Mouse (Mus musculus) G1E (cell line): ENCODE results near the gene Siglec1. TPM values are rescaled to one million over a fixed set of nuclear protein-coding genes. Genes with fewer than 3 reads are reported as not detected.
A peak's percentile ranks its signal among the peaks of the same experiment; 100 is the strongest.

ENCODE experiments used
- ATAC-seq: 2 replicates; pipeline ENCODE4 v1.8.0; 2016; ENCODE audit warnings: mild to moderate bottlenecking; ENCODE audit not compliant: insufficient number of reproducible peaks, poor library complexity, low FRiP score, severe bottlenecking; ENCODE audit errors: extremely low read depth
- DNase-seq: peaks from one replicate; pipeline ENCODE4 v3.0.0; 2012; ENCODE audit warnings: low spot score
- H3K27me3 ChIP-seq: 2 replicates; pipeline ENCODE4 v1.6.1; 2012; ENCODE audit warnings: mild to moderate bottlenecking, low read length, inconsistent platforms; ENCODE audit not compliant: insufficient read depth
- H3K36me3 ChIP-seq: replicated peaks from 2 replicates; pipeline ENCODE3; 2012; ENCODE audit warnings: mild to moderate bottlenecking, inconsistent platforms
- H3K4me1 ChIP-seq: 2 replicates; pipeline ENCODE4 v1.6.1; 2012; ENCODE audit warnings: low read depth, low read length, inconsistent platforms, mixed read lengths; ENCODE audit not compliant: insufficient read depth
- H3K4me3 ChIP-seq: 2 replicates; pipeline ENCODE4 v1.5.1; 2012; ENCODE audit warnings: low read depth, mild to moderate bottlenecking, inconsistent platforms, low read length, moderate library complexity, mixed read lengths
- H3K9me3 ChIP-seq: replicated peaks from 2 replicates; pipeline ENCODE4 v1.6.1; 2012; ENCODE audit warnings: inconsistent platforms
- CTCF ChIP-seq: IDR thresholded peaks from 2 replicates; pipeline ENCODE4 v1.5.1; 2012; ENCODE audit warnings: low read depth, low read length, inconsistent platforms, mixed read lengths
- GATA1 ChIP-seq: IDR thresholded peaks from 2 replicates; pipeline ENCODE4 v1.6.1; 2012; ENCODE audit warnings: borderline replicate concordance, low read length, inconsistent platforms, mixed read lengths
- GATA2 ChIP-seq: IDR thresholded peaks from 2 replicates; pipeline ENCODE4 v1.6.1; 2012; ENCODE audit warnings: low read depth, low read length, inconsistent platforms, borderline replicate concordance
- POLR2AphosphoS5 ChIP-seq: IDR thresholded peaks from 2 replicates; pipeline ENCODE4 v1.6.1; 2012; ENCODE audit warnings: low read depth, low read length, inconsistent platforms; ENCODE audit not compliant: insufficient replicate concordance
- TAL1 ChIP-seq: conservative IDR thresholded peaks from 2 replicates; pipeline ENCODE4 v1.6.1; 2012; ENCODE audit warnings: low read depth, low read length, inconsistent platforms, mixed read lengths
- polyA plus RNA-seq: library from polyadenylated mRNA; stranded (reverse); fragments of >175 nt; gene quantifications from 2 replicates; pipeline ENCODE4 v1.2.3, GENCODE M21; 2012
- total RNA-seq, 2 experiments: library from RNA; stranded (forward) in 1 of 2; stranded (reverse) in 1 of 2; fragments of 200-1000 nt in 1 of 2; fragments of >200 nt in 1 of 2; fragmentation: Nextera tagmentation in 1 of 2; gene quantifications; 2 replicates each; pipeline ENCODE4 v1.2.3; 2014 to 2017

Gene Siglec1
- total and polyA plus RNA-seq, 3 experiments = 0.16 TPM; not detected in 2

DNA sequence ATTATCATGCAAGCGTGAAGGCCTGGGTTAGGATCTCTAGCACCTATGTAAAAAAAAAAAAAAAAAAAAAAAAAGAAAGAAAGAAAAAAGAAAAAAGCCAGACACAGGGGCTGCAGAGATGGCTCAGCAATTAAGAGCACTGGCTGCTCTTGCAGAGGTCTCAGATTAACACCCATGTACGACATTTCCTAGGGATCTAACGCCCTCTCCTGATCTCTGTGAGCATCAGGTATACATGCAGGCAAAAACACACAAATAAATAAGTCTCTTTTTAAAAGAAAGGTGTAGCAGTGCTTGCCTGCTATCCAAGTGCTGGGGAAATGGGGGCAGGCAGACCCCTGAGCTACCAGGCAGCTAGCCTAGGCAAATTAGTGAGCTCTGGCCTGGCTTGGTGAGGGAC is 15.0 kb upstream of the Siglec1 start:
- Histone ChIP-seq H3K9me3 (no peaks in the 10 kb centered on the region), H3K4me1 (peaks cover 7% of the 10 kb centered on the region), H3K27me3 (peaks cover 29% of the 10 kb centered on the region), H3K4me3 (no peak overlapping the region), H3K36me3 (no peaks in the 10 kb centered on the region)
- ATAC-seq (no peak), DNase-seq (no peak)
- TF ChIP-seq GATA2 = no peak
- no peak for TF ChIP-seq CTCF
- no peak for TF ChIP-seq TAL1
- TF ChIP-seq POLR2AphosphoS5 = no peak
- no peak for TF ChIP-seq GATA1

- TF ChIP-seq POLR2AphosphoS5 (no peak), TAL1 (no peak), GATA2 (no peak), CTCF (no peak), GATA1 (no peak)
- no peaks in the 10 kb centered on the region for H3K36me3 ChIP-seq
- ATAC-seq = no peak
- H3K27me3 ChIP-seq = peaks cover 8% of the 10 kb centered on the region
- peaks cover 20% of the 10 kb centered on the region for H3K4me1 ChIP-seq
- no peak for DNase-seq
- H3K9me3 ChIP-seq = no peaks in the 10 kb centered on the region
- peak overlapping the region; percentile 20; the same call in 1 of the 2 replicates for H3K4me3 ChIP-seq
These were observed 10.5 kb upstream of the Siglec1 start for GRCm38 (mm10) chr2:131097087-131097486.

GRCm38 (mm10) chr2:131096101-131096795 is 9.7 kb upstream of the Siglec1 start:
- TF ChIP-seq GATA2 (no peak), TAL1 (no peak), GATA1 (no peak), CTCF (no peak), POLR2AphosphoS5 (no peak)
- no peaks in the 10 kb centered on the region for H3K36me3 ChIP-seq
- no peaks in the 10 kb centered on the region for H3K9me3 ChIP-seq
- peak overlapping the region; percentile 54; the same call in 1 of the 2 replicates for H3K4me3 ChIP-seq
- ATAC-seq (peak; percentile 94), DNase-seq (peak; percentile 49)
- peaks cover 6% of the 10 kb centered on the region for H3K27me3 ChIP-seq
- peaks cover 20% of the 10 kb centered on the region for H3K4me1 ChIP-seq

DNA sequence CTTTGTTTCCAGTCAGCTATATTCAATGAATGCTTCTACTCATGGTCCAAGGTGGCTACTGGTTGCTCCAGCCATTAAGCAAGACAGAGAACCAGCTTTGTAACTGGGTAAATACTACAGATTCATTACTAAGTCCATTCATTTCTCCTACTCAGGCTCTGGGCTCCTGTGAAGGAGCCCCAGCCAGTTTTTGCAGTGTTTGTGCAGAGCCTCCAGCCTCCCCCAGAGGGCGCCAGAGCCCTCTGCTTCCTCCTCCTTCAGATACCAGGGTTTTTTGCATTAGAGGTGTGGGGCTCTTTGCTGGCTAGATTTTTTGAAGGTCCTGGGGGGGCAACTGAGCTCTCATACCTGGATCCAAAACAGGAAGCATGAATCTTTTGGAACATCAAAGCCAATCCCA is 8.3 kb upstream of the Siglec1 start:
- no peaks in the 10 kb centered on the region for H3K36me3 ChIP-seq
- DNase-seq (peak; percentile 32), ATAC-seq (no peak)
- peaks cover 20% of the 10 kb centered on the region for H3K4me1 ChIP-seq
- H3K9me3 ChIP-seq = no peaks in the 10 kb centered on the region
- TF ChIP-seq POLR2AphosphoS5 = no peak
- peak; percentile 84 for TF ChIP-seq CTCF
- H3K27me3 ChIP-seq = peaks cover 19% of the 10 kb centered on the region
- no peak overlapping the region for H3K4me3 ChIP-seq

- TF ChIP-seq TAL1 (no peak), CTCF (no peak), GATA2 (no peak), GATA1 (no peak), POLR2AphosphoS5 (no peak)
- peaks cover 22% of the 10 kb centered on the region for H3K4me1 ChIP-seq
- H3K4me3 ChIP-seq = no peak overlapping the region
- peaks cover 30% of the 10 kb centered on the region for H3K27me3 ChIP-seq
- DNase-seq (no peak), ATAC-seq (no peak)
- no peaks in the 10 kb centered on the region for H3K36me3 ChIP-seq
- no peaks in the 10 kb centered on the region for H3K9me3 ChIP-seq
These were observed 7.0 kb upstream of the Siglec1 start for GRCm38 (mm10) chr2:131093577-131093976.

DNA sequence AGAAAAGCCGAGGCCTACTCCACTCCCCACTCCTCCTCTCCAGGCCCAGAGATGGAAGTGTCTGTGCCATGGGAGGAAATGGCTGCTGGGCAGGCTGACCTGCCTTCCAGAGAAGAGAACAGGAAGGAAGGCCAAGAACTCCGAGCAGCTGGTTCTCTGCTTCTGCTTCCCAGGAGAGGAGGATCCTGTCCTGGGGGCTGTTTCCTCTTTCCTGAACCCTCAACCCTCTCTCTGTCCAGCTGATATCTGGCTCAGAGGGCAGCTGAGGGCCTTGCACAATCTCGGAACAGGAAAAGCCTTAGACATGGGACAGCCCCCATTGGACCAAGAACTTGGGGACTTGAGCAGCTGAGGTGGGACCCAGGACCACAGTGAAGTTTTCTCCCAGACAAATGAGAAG is 4.3 kb upstream of the Siglec1 start:
- Histone ChIP-seq H3K4me1 (peaks cover 8% of the 10 kb centered on the region), H3K27me3 (peaks cover 50% of the 10 kb centered on the region), H3K9me3 (no peaks in the 10 kb centered on the region), H3K4me3 (no peak overlapping the region), H3K36me3 (no peaks in the 10 kb centered on the region)
- TF ChIP-seq POLR2AphosphoS5 (no peak), GATA2 (no peak), CTCF (no peak), GATA1 (no peak), TAL1 (no peak)
- ATAC-seq = no peak
- no peak for DNase-seq

DNA sequence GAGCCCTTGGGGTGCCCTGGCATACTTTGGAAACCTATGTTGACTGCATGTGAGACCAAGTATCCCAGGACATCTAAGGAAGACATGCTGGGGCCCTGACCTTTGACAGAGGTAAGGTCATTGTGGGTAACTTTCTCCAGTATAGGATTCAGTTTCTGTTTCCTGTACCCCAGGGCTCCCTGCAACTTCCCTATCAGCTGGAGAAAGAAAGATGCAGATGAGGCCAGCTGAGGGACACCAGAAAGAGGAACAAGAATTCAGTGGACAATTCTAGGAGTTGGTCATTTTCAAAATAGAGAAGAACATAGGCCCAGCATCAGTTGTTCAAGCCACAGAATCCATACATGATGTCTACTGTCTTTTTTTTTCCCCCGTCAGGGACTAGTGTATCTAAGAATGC is 3.1 kb upstream of the Siglec1 start:
- DNase-seq (no peak), ATAC-seq (no peak)
- H3K4me3 ChIP-seq = no peak overlapping the region
- no peaks in the 10 kb centered on the region for H3K36me3 ChIP-seq
- no peak for TF ChIP-seq TAL1
- no peak for TF ChIP-seq CTCF
- TF ChIP-seq POLR2AphosphoS5 = no peak
- no peak for TF ChIP-seq GATA1
- TF ChIP-seq GATA2 = no peak
- no peaks in the 10 kb centered on the region for H3K9me3 ChIP-seq
- peaks cover 13% of the 10 kb centered on the region for H3K4me1 ChIP-seq
- H3K27me3 ChIP-seq = peaks cover 63% of the 10 kb centered on the region
